Mouse (Mus musculus) adrenal gland, postnatal 36 days (tissue): ENCODE measurements around the gene Rnaset2b. TPM values are rescaled to one million over a fixed set of nuclear protein-coding genes. Genes with fewer than 3 reads are reported as not detected.
"Not testable (repeated sequence)": the region's sequence is repeated elsewhere in the genome, so short reads cannot be mapped to it uniquely, and the experiment has no call there.

Experiments used
- DNase-seq, 2 experiments: peaks; one replicate each; pipeline ENCODE4 v3.0.0; 2021; ENCODE audit warnings: mixed read lengths in 1 of 2
- total RNA-seq, 2 experiments: library from RNA; stranded (reverse); gene quantifications; 2 replicates each; pipeline ENCODE4 v1.2.3; 2021

Rnaset2b gene
- total RNA-seq, 2 experiments from 2014 or later = 415 to 511 TPM

DNA sequence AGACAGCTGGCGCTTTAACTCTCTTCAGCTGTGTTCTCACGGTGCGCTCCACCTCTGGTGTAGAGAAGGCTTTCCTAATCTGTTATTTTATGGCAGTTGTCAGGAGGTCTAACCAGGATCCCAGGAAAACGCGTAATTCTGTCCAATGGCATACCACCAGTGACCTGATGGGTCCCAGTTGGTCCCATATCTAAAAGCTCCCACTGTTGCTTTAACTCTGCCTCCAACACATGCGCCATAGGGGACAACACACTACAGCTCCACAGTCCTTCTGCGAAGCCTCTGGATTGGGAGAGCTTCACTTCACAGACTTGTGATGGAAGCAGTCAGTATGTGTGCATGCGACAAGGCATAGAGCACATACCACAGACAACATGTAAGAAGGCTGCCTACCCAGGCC lies 9.7 kb downstream of the Rnaset2b start:
- not testable (repeated sequence) for DNase-seq

DNA sequence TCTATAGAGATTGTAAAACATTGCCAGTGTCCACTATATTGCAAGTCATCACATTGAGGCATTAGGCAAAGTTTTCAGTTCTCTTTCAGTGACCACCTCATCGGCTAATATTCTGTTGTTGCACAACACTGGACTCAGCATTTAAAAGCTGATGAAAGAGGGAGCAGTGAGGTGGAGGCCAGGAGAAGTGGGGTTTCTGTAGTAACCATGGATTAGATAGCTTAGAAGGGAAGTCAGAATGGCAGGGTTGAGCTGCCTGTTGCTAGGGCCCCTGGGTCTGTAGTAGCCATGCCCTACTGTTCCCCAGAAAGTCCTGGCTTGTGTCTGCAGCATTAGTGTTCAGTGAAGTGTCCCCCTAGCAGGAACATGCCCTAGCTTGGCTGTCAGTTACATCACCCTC lies 15.7 kb downstream of the Rnaset2b start:
- DNase-seq = not testable (repeated sequence)

DNA sequence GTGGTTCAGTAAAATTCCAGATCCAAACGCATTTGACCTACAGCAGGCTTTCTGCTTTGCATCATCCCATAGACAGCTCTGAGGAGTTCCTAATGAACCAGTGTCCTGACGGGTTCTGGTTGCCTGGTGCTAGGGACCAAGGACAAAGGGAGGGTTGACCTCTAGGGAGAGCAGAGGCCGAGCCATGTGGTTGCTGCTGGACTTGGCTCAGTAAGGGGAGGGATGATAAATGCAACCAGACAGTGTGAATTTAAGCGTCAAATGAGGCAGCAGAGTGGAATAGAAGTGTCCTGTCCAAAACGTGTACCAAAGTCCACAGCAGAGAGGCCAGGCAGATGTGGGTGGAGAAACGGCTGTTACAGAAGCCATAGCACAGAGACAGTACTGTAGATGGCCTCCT lies 25.1 kb downstream of the Rnaset2b start:
- not testable (repeated sequence) for DNase-seq

DNA sequence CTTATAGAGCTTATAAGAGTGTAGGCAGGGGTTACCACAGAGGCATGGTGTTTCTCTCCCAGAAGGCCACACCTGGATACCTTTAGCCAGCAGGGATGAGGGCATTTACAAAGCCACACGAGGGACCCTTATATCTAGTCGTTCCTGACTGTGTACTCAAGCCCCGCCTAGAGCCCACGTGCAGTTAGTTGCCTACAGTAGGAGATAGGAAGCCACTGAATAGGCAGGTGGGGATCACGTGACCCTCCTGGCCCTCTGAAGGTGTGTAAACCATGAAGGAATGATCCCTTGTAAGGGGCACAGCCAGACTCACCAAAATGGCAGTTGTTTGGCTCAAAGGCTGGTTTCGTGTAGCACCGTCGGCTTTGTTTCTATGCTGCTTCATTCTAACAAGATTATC lies 26.4 kb downstream of the Rnaset2b start:
- DNase-seq = not testable (repeated sequence)

DNA sequence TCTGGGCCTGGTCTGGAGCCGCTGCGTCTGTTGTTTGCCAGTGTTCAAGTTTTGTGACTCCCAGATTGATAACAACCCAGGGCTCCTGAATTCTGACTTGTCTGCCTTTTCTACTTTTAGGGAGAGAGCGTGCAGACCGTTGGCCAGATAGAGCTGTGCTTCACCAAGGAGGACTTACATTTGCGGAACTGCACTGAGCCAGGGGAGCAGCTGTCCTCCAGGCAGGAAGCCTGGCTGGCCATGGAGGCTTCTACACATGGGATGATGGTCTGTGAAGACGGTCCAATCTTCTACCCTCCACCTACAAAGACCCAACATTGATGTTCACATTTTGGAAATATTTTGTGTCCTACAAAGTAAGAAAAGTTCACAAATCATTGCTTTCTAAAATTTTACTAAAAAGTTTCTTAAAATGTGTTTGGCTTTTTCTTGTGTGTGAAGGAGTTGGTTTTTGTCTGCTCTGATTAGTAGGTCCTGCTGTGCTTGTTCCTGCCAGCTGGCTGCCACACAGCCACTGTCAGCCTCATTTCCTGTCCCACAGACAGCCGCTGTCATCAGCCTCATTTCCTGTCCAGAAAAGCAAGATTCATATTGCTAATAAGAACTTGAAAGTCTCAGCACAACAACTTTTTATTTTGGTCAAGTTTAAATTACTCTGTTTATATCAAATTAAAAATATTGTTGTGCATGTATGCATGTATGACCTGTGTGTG lies 27.5 kb downstream of the Rnaset2b start:
- DNase-seq = not testable (repeated sequence)

DNA sequence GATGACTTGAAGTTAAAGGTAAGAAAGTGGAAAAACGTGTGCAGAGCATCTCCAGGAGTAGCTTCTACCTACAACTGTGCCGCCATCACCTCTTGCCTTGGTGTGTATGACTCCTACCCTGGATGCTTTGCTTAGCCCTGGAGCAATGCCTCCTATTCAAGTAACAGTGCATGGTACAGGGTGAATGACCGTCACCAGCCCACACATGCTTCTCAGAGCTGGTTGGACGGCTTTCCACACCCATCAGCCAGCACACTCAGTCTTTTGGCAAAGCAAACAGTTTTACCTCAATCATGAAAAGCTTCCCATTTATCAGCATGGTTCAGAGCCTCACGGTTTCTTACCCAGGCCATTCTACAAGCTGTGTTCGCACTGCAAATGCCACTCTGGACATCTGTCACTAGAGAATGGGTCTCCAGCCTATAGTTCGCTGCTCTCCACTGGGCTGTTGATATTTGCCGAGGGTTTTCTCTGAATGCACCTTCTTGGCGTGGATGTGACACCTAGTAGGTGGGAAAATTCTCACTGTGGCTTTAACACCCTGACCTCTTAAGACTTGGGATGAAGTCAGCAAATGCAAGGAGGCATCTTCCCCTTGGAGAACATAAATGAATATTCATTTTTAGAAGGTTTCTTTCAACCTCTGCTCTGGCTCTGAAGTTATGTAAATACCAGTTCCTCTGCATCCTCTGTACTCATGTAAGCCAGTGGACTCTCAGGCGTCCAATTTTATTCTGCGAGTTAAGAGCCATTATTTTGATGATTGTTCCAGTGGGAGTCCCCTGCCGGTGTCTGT lies 31.6 kb downstream of the Rnaset2b start:
- DNase-seq = not testable (repeated sequence)

DNA sequence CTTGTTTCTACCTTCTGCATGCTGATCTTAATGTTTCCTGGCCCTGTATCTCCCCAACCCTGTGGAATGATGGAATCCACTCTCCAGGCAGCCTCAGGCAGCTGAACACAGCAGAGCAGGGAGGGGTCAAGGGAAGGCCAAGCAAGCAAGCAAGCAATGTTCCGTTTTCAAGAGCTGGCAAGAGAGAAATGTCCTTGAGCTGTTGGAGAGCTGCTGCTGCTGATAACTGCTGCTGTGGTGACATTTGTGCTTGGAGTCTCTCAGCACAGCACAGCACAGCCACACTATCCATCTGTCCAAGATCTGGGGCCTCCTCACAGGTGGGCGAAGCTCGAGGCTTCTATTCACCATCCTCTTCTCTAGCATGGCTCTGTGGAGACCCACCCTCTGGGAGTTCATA lies 33.0 kb downstream of the Rnaset2b start:
- not testable (repeated sequence) for DNase-seq

DNA sequence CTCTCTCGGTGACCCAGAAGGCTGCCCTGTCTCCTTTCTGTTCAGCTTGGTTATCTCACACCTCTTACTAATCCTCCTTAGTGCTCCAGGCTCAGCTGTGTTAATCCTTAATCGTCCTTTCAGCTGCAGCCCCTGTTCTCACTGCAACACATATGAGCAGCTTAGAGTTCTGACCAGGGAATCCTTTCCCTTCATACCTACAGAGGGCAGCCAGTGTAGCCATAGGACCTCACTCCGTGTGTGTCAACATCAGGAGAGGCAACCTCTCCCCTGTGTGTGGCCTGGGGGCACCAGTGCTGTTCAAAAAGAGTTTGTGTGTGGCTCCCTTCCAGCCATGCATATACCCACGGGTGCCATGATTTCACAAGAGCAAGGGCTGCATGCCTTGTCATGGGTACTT lies 35.2 kb downstream of the Rnaset2b start:
- DNase-seq = not testable (repeated sequence)

DNA sequence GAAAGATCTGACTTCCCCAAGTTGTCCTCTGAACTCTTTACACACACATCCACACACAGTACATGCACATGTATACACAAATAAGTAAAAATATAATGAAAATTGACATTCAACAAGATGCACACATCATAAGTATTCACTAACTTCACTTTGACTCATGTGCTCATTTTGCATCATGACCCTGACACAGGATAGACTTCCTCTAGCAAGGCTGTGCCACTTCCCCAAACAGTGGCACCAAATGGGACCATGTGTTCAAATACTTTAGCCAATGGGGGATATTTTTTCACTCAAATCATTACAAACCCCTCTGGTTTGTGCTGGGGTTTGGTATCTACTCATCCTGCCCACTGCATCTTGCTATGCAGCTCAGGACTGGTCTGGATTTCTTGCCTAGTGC lies 38.5 kb downstream of the Rnaset2b start:
- DNase-seq = not testable (repeated sequence)

DNA sequence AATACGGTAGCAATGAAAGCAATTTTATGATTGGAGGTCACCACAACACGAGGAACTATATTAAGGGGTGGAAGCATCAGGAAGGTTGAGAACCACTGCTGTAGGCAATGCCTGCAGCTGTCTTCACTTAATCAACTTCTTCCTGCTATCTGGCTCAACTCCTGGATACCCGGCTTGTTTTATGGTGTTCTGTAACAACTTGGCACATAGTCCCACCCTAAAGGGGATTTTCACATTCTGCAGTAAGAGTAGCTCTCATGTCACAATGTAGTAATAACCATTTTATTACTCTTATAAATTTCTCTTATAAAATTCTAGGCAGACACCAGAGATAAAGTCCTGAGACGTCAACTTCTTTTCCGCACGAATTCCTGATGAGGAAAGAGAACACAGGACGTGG lies 39.0 kb downstream of the Rnaset2b start:
- not testable (repeated sequence) for DNase-seq

DNA sequence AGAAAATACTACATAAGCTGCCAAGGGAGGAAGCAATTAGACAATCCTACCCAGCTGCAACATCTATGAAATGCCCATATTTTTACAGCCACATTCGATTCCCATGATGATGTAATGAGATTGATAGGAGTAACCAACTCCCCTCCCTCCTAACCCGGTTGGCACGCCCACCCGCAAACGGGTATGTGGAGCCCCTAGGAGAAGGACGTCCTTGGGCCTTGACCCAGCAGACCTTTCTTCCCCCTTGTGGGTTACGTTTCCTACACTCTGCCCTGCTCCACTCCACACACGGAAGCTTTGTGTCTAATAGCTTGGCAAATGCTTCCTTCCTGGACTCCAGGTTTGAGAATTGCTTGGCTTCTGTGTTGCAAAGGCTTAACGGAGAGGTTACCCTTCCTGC lies 39.5 kb downstream of the Rnaset2b start:
- DNase-seq = not testable (repeated sequence)

DNA sequence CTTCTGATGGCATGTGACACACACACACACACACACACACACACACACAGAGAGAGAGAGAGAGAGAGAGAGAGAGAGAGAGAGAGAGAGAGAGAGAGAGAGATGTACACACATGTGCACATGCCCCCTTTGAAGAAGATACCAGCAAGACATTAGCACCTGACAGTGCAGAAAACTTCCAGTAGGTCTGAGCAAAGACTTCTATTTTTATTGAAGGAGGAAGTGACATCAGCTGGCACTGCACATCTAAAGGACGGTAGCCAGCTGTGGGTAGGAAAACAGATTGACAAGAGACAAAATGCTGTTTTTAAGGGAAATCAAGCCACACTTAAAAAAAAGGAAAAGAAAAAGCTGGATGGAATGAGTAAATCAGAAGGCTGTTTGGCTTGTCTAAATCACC lies 43.8 kb downstream of the Rnaset2b start:
- not testable (repeated sequence) for DNase-seq

DNA sequence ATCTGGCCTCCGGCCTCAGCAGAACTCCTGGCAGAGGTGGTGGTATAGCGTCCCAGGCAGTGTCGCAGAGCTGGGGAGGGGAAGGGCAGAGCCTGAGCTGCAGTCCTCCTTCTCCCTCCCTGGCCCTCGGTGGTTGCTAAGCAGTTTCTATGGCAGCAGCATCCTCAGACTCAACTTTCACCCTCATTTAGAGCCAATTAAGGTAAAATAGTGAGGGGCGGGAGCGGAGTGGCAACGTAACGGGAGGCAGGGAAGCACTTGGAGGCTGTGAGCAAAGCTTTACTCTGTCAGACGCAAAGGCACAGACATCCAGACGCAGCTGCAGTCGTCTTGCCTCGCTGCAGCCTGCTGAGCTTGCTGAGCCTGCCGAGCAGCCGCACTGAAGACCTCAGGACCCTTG lies 54.8 kb downstream of the Rnaset2b start, which contains the start of gene Gm1604a:
Gm1604a (plus strand) TSS at position 312 of the 400 bp plus-strand sequence.
- DNase-seq = not testable (repeated sequence)

DNA sequence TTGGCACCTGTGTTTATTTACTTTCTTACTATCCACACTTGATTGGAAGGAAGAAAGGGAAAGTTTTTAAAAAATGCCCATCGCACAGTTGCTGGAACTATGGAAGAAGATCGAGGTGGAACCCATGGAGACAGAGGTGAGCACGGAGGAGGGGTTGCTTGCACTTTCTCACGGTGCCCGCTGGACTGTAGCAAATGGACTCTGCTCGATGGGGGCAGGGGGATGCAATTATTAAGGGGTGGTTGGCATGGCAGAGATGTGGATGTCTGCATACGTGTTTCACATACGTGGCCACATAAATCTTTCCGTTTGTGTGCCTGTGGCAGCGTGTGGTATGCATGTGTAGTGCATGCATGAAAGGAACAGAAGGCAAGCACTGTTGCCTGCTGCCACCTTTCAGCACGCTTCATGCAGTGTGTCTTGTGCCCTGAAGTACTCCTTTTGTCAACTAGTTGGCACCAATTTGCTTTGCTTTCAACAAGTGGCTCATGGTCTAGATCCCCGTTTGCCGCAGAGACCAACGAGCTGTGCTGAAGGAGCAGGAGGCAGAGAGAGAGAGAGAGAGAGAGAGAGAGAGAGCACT lies 55.4 kb downstream of the Rnaset2b start:
- DNase-seq = not testable (repeated sequence)

DNA sequence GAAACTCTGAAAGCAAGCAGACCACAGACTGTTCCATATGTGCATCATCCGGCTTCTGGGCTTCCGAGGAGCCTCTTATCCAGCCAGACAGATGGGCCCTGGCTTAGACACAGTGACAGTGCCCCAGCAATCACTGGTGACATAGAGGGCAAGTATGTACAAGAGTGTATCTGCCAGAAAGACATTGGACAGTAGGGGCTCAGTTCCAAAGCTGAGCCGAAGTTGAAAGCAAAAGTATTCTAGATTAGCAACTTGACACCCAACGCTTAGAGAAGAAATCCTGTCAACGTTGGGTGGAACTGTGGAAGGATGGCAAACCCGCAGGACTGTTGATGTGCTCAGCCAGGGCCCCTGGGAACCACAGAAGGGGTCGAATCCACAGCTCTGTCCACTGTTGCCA lies 59.8 kb downstream of the Rnaset2b start:
- not testable (repeated sequence) for DNase-seq

DNA sequence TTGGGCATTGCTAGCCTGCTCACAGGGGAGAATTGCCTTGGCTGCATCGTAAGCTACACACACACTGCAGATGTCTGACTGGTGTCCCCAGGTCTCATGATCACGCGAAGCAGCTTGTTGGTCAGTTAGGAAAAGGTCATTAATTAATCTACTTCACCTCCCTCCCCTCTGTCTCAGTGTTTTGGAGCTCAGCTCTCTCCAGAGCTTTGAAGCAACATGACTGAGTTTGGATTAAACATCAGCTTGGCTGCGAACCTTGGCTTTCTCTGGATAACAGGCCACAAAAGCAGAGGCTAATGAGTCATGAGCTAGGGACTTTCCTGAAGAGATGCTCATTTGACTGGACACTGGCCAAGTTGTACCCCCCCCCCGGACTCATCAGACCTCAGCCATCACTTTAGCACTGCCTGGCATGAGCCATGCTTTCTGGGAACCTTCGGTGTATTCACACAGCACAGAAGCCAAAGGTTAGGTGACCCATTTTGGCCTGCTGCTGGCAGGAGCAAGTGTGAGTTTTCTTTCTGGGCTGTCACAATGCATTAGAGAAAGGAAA lies 60.3 kb downstream of the Rnaset2b start:
- not testable (repeated sequence) for DNase-seq

DNA sequence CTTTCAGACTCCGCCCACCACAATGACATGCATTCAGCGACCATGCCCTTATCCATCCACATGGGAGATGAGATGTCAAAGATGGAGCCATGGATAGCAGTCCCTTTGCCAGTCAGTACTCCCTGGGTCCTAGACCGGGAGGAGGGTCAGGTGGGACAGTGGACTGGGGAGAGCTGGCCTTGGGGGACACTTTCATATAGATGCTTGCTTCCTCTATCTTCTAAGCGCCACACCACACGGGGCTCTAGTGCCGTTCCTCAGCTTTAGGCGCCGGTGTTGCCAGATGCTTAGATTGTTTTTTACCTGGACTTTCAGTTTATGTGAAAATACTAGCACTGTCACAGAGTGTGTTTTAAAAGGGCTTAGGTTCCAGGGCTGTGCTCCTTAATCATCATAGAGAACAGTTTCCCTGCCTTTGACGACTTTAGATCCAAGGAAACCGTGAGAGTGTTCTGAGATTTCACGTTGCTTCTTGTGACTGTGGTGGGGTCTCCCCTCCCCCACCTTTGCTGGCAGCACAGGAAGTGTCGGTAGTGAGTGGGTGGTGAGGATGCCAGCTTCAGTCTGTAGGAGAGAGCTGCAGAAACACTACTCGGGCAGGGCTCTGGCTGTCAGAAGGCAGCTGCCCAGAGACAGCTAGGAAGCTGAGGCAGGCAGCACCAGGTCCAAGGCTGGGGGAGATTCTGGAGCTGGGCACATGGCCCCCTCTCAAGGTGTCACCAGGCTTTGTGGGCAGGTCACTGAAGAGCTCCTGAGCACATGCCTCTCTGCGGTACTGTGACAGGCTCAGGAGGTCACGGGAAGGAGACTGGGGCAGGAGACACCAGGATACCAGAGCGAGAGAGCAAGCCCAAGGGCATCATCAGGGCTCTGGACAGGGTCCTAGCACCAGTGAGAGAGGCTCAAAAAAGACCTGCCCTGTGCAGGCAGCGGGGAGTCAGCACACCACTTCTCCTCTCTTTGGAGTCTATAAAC lies 63.0 kb downstream of the Rnaset2b start:
- not testable (repeated sequence) for DNase-seq
